Mouse (Mus musculus) spleen, adult 2 months (tissue): ENCODE measurements around the gene Hlx.

ENCODE experiments used
- CTCF ChIP-seq: fragments of 200-500 bp; IDR thresholded peaks from 2 replicates; pipeline ENCODE4 v1.5.1; 2011; ENCODE audit warnings: mild to moderate bottlenecking, inconsistent platforms; ENCODE audit not compliant: insufficient read depth, insufficient read length, insufficient replicate concordance; ENCODE audit errors: extremely low read depth
- POLR2A ChIP-seq: fragments of 200-500 bp; IDR thresholded peaks from 2 replicates; pipeline ENCODE4 v1.6.1; 2011; ENCODE audit warnings: low read depth, low read length, inconsistent platforms

GRCm38 (mm10) chr1:184731644-184732545, 524 bp downstream of the Hlx start:
- TF ChIP-seq POLR2A (no peak), CTCF (no peak)
